Mouse (Mus musculus) stomach, postnatal 0 days (tissue): Measurements from ENCODE around the gene Dlgap1. TPM values are rescaled to one million over a fixed set of nuclear protein-coding genes. Genes with fewer than 3 reads are reported as not detected.
"Not testable (repeated sequence)": the region's sequence is repeated elsewhere in the genome, so short reads cannot be mapped to it uniquely, and the experiment has no call there.

Experiments
- ATAC-seq: fragments of 200-750 bp; cut with Nextera tagmentation; 2 replicates; pipeline ENCODE4 v1.8.0; 2017; ENCODE audit not compliant: low FRiP score, low TSS enrichment
- DNase-seq: peaks from one replicate; pipeline ENCODE4 v3.0.0-alpha.2; 2016; ENCODE audit warnings: low spot score
- H3K27ac ChIP-seq: fragments of 300-500 bp; sonication (generic); replicated peaks from 2 replicates; pipeline ENCODE4 v1.5.1; 2014; ENCODE audit warnings: mild to moderate bottlenecking, control low read depth
- H3K27me3 ChIP-seq: fragments of 300-500 bp; sonication (generic); 2 replicates; pipeline ENCODE4 v1.6.1; 2014; ENCODE audit warnings: low read length; ENCODE audit not compliant: control insufficient read depth, insufficient read depth
- H3K36me3 ChIP-seq: fragments of 300-500 bp; sonication (generic); 2 replicates; pipeline ENCODE4 v1.6.1; 2014; ENCODE audit warnings: low read length, mixed read lengths; ENCODE audit not compliant: control insufficient read depth, insufficient read depth
- H3K4me1 ChIP-seq: fragments of 300-500 bp; sonication (generic); replicated peaks from 2 replicates; pipeline ENCODE4 v1.6.1; 2014; ENCODE audit warnings: antibody characterized with exemption; ENCODE audit not compliant: control insufficient read depth, insufficient read depth
- H3K4me2 ChIP-seq: fragments of 300-500 bp; sonication (generic); replicated peaks from 2 replicates; pipeline ENCODE4 v1.6.1; 2014; ENCODE audit warnings: low read depth, mild to moderate bottlenecking, control low read depth, moderate library complexity
- H3K4me3 ChIP-seq: fragments of 300-500 bp; sonication (generic); 2 replicates; pipeline ENCODE4 v1.5.1; 2014; ENCODE audit warnings: low read depth, low read length, control low read depth
- H3K9ac ChIP-seq: fragments of 300-500 bp; sonication (generic); 2 replicates; pipeline ENCODE4 v1.6.1; 2014; ENCODE audit warnings: mild to moderate bottlenecking, low read length, control low read depth, mixed read lengths
- H3K9me3 ChIP-seq: fragments of 300-500 bp; sonication (generic); 2 replicates; pipeline ENCODE4 v1.6.1; 2016; ENCODE audit warnings: low read length; ENCODE audit not compliant: control insufficient read depth
- CTCF ChIP-seq: IDR thresholded peaks from 2 replicates; pipeline ENCODE4 v1.5.1; 2016; ENCODE audit warnings: antibody characterized with exemption, low read depth, mild to moderate bottlenecking, moderate library complexity
- EP300 ChIP-seq: optimal IDR thresholded peaks from 2 replicates; pipeline ENCODE3; 2016; ENCODE audit warnings: antibody characterized with exemption
- WGBS: fragments of 180-500 bp; shearing (Covaris S2); extraction: QIAGEN DNeasy Blood & Tissue Kit; methylation state at CpG from one replicate; pipeline ENCODE4 v1.1.7; 2014; 5-methylcytosine and 5-hydroxymethylcytosine counted together
- polyA plus RNA-seq: library from polyadenylated mRNA; unstranded; fragments of >200 nt; fragmentation: Nextera tagmentation; extraction: Ambion mirVana; gene quantifications from 2 replicates; pipeline ENCODE4 v1.2.1, GENCODE M21; 2015

Gene Dlgap1
- polyA plus RNA-seq, 1 experiment from 2014 or later = 1.6 TPM

DNA sequence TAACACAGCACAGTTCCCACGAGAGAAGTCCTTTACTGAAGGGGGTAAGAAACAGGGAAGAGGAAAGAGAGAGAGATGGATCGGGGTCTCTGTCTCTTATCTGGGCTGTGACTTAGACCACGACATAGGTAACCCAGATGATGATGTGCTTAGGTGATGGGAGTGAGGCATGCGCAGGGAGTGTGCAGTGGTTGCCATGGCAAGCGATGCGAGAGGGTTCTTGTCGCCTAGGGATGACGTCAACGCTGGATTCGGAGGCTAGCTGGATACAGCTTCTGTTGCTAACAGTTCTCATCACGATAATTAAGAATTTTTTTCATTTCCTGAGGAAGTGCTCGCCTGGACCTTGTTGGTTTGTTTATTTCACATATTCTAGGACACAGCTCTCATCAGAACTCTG, 857.4 kb downstream of the Dlgap1 start:
- Histone ChIP-seq H3K27ac (no peak overlapping the region), H3K36me3 (no peaks in the 10 kb centered on the region), H3K4me1 (no peaks in the 10 kb centered on the region), H3K4me2 (no peak overlapping the region), H3K27me3 (no peaks in the 10 kb centered on the region), H3K9ac (no peak overlapping the region), H3K4me3 (no peak overlapping the region), H3K9me3 (no peaks in the 10 kb centered on the region)
- DNase-seq = no peak
- TF ChIP-seq EP300 = no peak
- no peak for TF ChIP-seq CTCF
- no peak for ATAC-seq
- WGBS = 77% methylated on average over 12 of the region's 12 CpGs

DNA sequence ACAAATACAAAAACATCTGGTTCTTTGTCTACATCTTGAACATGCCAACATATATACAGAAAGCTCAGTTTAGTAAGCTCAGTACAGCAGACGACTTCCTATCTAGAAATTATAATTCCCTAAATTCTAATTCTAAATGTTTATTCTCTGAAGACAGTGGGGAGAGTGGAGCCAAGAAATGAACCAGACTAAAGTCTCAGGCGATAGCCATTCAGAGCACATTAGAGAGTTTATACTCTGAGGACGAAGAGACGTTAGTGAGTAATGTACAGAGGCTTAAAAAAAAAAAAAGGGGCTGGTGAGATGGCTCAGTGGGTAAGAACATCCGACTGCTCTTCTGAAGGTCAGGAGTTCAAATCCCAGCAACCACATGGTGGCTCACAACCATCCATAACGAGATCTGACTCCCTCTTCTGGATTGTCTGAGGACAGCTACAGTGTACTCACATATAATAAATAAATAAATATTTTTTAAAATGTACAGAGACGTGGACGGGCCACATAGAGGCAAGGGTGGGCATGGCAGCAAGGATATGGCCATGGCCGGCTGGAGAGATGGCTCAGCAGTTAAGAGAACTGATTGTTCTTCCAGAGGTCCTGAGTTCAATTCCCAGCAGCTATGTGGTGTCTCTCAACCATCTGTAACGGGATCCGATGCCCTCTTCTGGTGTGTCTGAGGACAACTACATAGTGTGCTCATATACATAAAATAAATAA, 858.7 kb downstream of the Dlgap1 start:
- peak; percentile 8; the same call in 1 of the 2 replicates for TF ChIP-seq CTCF
- not testable (repeated sequence) for H3K9ac ChIP-seq, H3K27me3 ChIP-seq

DNA sequence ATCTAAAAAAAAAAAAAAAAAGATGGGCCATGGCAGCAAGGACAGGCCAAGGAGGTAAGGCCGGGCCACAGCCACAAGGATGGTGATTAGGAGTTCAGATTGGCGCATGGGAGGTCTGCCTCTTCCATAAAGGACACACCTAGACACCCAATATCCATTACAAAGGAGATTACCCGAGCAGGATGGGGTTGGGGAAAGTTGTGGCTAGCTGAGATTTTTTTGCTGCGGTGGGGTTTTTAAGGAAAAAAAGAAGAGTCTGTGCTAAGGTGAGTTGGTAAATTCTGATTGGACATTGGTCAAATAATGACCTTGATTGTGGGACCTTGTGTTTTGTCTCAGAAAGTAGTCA, 859.3 kb downstream of the Dlgap1 start:
- TF ChIP-seq CTCF (no peak), EP300 (no peak)
- ATAC-seq = no peak
- Histone ChIP-seq H3K4me2 (no peak overlapping the region), H3K27me3 (no peaks in the 10 kb centered on the region), H3K9ac (no peak overlapping the region), H3K36me3 (no peaks in the 10 kb centered on the region), H3K4me1 (no peaks in the 10 kb centered on the region), H3K9me3 (no peaks in the 10 kb centered on the region), H3K4me3 (no peak overlapping the region), H3K27ac (no peak overlapping the region)
- no peak for DNase-seq
- 88% methylated on average over 4 of the region's 4 CpGs for WGBS

More for the DNA sequence above, 858.7 kb downstream of the Dlgap1 start:
- H3K9me3 ChIP-seq, H3K4me1 ChIP-seq, H3K4me3 ChIP-seq, H3K36me3 ChIP-seq, DNase-seq, H3K4me2 ChIP-seq, ATAC-seq, H3K27ac ChIP-seq: not testable (repeated sequence)
- 67% methylated on average over 10 of the region's 11 CpGs for WGBS

DNA sequence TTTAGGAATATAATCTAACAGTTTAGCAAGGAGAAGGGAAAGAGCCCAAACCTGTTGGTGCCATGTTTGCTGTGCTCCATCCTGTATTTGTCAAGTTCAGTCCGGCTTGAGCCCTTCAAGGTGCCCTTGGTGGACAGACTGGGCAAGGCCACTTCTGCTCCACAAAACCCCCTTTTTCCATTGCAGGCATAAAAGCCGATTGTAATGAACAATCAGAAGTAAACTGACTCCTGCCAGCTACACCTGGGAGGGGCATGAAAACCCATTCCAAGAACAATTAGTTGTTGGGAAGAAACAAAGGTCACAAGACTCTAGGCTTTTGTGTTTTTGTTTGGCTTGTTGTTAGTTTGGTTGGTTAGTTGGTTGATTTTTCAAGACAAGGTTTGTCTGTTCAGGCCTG, 859.7 kb downstream of the Dlgap1 start:
- H3K9ac ChIP-seq = no peak overlapping the region
- no peaks in the 10 kb centered on the region for H3K27me3 ChIP-seq
- no peaks in the 10 kb centered on the region for H3K36me3 ChIP-seq
- no peak overlapping the region for H3K27ac ChIP-seq
- no peaks in the 10 kb centered on the region for H3K4me1 ChIP-seq
- H3K4me2 ChIP-seq = no peak overlapping the region
- WGBS = 76% methylated on average over 2 of the region's 2 CpGs
- H3K9me3 ChIP-seq = no peaks in the 10 kb centered on the region
- ATAC-seq (no peak), DNase-seq (no peak)
- H3K4me3 ChIP-seq = no peak overlapping the region
- no peak for TF ChIP-seq CTCF
- TF ChIP-seq EP300 = no peak

DNA sequence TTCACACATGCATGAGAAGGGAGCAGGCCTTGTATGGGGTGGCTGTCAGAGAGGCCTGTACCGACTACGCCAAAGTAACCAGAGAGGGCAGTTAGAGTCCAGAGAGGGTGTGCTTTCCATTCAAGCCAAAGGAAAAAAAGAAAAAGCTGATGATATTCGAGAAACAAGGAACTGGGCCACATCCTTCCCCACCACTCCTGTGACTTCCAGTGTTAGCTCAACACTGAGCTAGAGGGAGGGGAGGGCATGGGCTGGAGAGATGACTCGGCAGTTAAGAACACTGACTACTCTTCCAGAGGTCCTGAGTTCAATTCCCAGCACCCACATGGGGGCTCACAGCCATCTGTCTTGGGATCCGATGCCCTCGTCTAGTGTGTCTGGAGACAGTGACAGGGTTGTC, 860.3 kb downstream of the Dlgap1 start:
- no peak for DNase-seq
- H3K4me3 ChIP-seq = no peak overlapping the region
- H3K4me2 ChIP-seq = no peak overlapping the region
- H3K36me3 ChIP-seq = no peaks in the 10 kb centered on the region
- no peak overlapping the region for H3K27ac ChIP-seq
- no peaks in the 10 kb centered on the region for H3K4me1 ChIP-seq
- 0 out of 2 replicates have a peak, but pooled peaks have one; percentile 23 for ATAC-seq
- no peak for TF ChIP-seq EP300
- no peak for TF ChIP-seq CTCF
- no peak overlapping the region for H3K9ac ChIP-seq
- 72% methylated on average over 6 of the region's 6 CpGs for WGBS
- H3K27me3 ChIP-seq = no peaks in the 10 kb centered on the region
- no peaks in the 10 kb centered on the region for H3K9me3 ChIP-seq

DNA sequence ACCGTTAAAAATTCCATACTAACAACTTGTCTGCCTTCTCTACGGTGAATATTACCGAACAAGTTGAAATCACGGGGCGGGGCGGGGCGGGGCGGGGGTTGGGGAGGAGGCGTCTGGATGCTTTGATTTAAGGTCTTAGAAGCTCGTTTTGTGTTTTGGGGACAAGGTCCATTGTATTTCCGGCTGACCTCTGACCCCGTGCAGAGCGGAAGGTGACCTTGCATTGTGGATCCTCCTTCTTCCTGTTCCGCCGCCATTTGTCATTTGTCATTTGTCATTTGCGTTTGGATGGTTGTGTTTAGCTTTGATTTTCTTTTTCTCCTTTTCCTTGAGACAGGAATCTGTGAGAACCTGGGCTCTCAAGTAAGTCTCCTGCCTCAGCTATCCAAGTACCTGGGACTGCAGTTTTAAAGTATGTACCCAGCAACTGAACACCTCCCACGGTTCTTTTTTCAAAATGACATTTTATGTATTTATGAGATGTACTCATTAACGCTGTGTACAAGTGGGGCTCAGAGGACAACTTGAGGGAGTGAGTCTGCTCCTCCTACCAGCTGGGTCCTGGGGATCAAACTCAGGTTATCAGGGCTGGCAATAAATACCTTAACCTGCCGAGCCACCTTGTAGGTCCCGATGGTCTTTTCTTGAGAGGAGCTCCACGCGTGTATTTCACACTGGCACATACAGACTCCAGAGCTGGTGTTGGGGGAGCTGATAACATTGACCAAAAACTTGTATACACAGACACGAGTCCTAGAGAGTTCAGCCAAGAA, 861.3 kb downstream of the Dlgap1 start:
- H3K9me3 ChIP-seq = no peaks in the 10 kb centered on the region
- no peak overlapping the region for H3K9ac ChIP-seq
- no peaks in the 10 kb centered on the region for H3K36me3 ChIP-seq
- H3K27me3 ChIP-seq = no peaks in the 10 kb centered on the region
- peaks cover 3% of the 10 kb centered on the region; the same call in 1 of the 2 replicates for H3K4me1 ChIP-seq
- 76% methylated on average over 23 of the region's 23 CpGs for WGBS
- DNase-seq = no peak
- no peak overlapping the region for H3K27ac ChIP-seq
- H3K4me3 ChIP-seq = no peak overlapping the region
- no peak overlapping the region for H3K4me2 ChIP-seq
- no peak for ATAC-seq
- TF ChIP-seq CTCF (no peak), EP300 (no peak)
